Mouse (Mus musculus): Measurements from ENCODE around the gene Cep350. TPM values are rescaled to one million over a fixed set of nuclear protein-coding genes. Genes with fewer than 3 reads are reported as not detected.

Gene Cep350
- polyA plus RNA-seq, 1 experiment from 2014 or later = 13.0 TPM

DNA sequence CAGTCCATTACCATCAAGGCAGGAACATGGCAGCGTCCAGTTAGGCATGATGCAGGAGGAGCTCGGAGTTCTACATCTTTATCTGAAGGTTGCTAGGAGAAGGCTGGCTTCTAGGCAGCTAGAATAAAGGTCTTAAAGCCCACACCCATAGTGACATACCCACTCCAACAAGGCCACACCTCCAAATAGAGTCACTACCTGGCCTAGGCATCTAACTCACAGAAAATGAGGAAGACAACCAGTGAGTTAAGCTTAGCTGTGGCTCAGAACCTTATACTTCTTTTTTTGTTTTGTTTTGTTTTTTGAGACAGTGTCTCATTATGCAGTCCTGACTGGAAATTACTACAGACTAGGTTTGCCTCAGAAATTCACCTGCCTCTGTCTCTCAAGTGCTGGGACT lies 14.6 kb upstream of the Cep350 start:
- H3K4me3 ChIP-seq (replicated peaks) = no peak overlapping the region
- no peaks in the 10 kb centered on the region for H3K4me1 ChIP-seq
- no peak overlapping the region for H3K27ac ChIP-seq (replicated peaks)
- no peaks in the 10 kb centered on the region for H3K36me3 ChIP-seq
- no peak overlapping the region for H3K9ac ChIP-seq
- ATAC-seq (ENCODE audit: insufficient number of reproducible peaks, low FRiP score, low TSS enrichment, low read depth) = no peak
- no peaks in the 10 kb centered on the region for H3K9me3 ChIP-seq (replicated peaks)
- H3K27me3 ChIP-seq = no peaks in the 10 kb centered on the region
- WGBS = 85% methylated on average over 2 of the region's 2 CpGs
- H3K4me2 ChIP-seq (replicated peaks) = no peak overlapping the region

DNA sequence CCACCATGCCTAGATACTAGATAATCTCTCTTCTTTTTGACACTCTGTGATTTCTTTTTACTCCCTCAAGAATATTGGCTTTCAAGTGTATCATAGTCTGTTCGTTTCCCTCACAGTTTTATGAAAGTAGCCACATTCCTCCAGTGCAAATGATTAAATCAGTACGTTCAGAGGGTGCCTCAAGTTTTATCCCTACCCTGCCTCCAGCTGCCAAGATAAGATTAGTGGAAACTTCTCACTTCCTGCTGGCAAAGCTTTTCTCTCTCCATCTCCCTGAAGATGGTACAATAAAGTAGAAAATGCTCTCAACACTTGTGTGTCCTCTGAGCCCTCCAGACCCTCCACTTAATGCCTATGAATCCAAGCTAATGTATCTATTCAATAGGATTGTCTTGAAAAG lies 1.9 kb upstream of the Cep350 start:
- 39% methylated on average over 2 of the region's 2 CpGs for WGBS
- Histone ChIP-seq H3K27ac (replicated peaks) (no peak overlapping the region), H3K9me3 (replicated peaks) (no peaks in the 10 kb centered on the region), H3K27me3 (no peaks in the 10 kb centered on the region), H3K9ac (no peak overlapping the region), H3K4me3 (replicated peaks) (no peak overlapping the region), H3K4me2 (replicated peaks) (no peak overlapping the region), H3K36me3 (no peaks in the 10 kb centered on the region), H3K4me1 (peaks cover 4% of the 10 kb centered on the region)
- no peak for ATAC-seq (ENCODE audit: insufficient number of reproducible peaks, low FRiP score, low TSS enrichment, low read depth)

DNA sequence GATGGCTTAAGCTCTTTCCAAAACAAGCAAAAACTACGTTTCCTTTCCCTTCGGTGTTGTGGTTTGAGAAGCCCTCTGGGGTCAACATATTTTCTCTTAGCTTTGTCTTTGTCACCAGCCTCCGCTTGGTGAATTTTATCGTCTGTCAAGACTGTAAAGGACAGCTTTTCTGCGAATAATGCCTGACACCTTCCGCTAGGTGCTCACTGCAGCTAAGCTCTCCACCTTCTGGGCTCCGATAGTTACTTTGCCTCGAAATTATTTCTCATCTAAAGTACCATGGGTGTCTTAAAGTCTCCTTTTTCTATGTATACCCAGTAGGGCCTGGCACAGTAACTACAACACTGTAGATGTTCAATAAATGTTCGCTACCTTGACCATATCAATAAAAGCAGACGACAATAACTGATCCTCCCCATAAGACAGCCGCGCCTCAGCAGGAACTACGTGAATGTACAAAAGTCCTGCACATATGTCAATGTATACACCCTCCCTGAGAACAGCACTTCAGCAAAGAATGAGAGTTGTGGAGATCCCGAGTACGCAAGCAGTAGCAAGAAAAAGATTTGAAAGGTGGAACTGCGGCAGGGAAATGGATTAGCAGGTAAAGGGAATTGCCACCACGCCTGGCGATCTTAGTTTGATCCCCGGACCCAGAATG lies 794 bp upstream of the Cep350 start:
- Histone ChIP-seq H3K27me3 (no peaks in the 10 kb centered on the region), H3K27ac (replicated peaks) (peak overlapping the region; percentile 92), H3K9me3 (replicated peaks) (no peaks in the 10 kb centered on the region), H3K36me3 (no peaks in the 10 kb centered on the region), H3K4me2 (replicated peaks) (peak overlapping the region; percentile 68), H3K9ac (peak overlapping the region; percentile 55), H3K4me1 (peaks cover 4% of the 10 kb centered on the region), H3K4me3 (replicated peaks) (peak overlapping the region; percentile 99)
- no peak for ATAC-seq (ENCODE audit: insufficient number of reproducible peaks, low FRiP score, low TSS enrichment, low read depth)
- 5% methylated on average over 19 of the region's 19 CpGs for WGBS

DNA sequence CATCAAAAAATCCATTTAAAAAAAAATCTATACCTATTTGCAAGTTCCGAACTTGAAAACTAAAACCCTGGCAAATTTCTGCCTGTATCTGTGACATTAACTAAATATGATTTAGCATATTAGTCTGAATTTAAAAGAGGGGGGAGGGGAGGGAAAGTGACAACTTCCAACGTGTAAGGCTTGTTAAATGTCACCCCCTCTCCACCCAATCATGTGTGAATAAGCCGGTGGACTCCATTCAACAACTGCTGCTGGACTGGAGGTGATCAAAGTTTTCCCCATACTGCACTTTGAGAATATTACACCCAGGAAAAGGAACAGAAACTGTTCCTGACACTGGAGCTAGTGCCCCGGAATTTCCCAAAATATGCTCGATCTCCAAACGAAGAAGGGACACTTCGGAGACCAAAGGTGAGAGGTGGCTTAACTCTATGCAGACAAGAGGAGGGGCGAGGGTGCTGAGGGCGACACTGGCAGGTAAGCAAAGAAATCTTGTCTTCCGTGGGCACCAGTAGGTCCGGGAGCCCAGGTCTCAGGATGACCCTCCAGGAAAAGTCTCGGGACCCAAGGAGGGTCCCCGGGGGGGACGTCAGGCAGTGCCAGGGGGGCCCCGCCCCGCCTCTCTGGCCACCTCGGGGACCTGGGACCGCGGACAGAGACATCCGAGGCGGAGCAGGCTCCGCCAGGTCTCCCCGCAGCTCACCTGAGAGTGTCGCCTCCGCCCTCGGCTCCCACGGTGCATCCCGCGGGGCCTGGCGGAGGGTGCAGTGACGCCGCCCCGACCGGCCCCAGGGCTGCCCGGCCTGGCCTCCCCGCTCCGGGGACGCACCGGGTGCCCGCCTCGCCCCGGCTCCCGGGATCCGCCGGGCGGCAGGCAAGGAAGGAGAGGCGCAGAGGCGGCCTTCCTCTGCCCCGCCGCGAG lies 648 bp downstream of the Cep350 start:
- peak; percentile 56; the same call in 1 of the 2 replicates for ATAC-seq (ENCODE audit: insufficient number of reproducible peaks, low FRiP score, low TSS enrichment, low read depth)
- H3K27me3 ChIP-seq = no peaks in the 10 kb centered on the region

DNA sequence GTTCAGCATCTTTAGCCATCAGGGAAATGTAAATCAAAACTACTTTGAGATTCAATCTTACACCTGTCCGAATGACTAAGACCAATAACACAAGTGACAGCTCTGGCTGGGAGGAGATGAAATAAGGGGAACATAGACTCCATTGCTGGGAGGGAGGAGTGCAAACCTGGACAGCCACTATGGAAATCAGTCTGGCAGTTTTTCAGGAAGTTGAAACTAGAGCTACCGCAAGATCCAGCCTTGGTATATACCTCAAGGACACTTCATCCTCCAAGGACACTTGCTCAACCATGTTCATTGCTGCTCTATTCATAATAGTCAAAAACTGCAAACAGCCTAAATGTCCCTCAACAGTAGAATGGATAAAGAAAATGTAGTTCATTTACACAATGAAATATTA lies 23.9 kb downstream of the Cep350 start:
- Histone ChIP-seq H3K9ac (no peak overlapping the region), H3K27me3 (no peaks in the 10 kb centered on the region), H3K27ac (replicated peaks) (no peak overlapping the region), H3K4me2 (replicated peaks) (no peak overlapping the region), H3K4me3 (replicated peaks) (no peak overlapping the region), H3K36me3 (peaks cover 62% of the 10 kb centered on the region), H3K9me3 (replicated peaks) (no peaks in the 10 kb centered on the region; the same call in 1 of the 2 replicates), H3K4me1 (no peaks in the 10 kb centered on the region)
- no peak for ATAC-seq (ENCODE audit: insufficient number of reproducible peaks, low FRiP score, low TSS enrichment, low read depth)
- WGBS = 86% methylated on average over 2 of the region's 2 CpGs

More for the DNA sequence above, 648 bp downstream of the Cep350 start:
- Histone ChIP-seq H3K27ac (replicated peaks) (peak overlapping the region; percentile 94), H3K4me1 (peaks cover 4% of the 10 kb centered on the region), H3K9me3 (replicated peaks) (no peaks in the 10 kb centered on the region), H3K9ac (peak overlapping the region; percentile 99), H3K36me3 (no peaks in the 10 kb centered on the region), H3K4me3 (replicated peaks) (peak overlapping the region; percentile 99), H3K4me2 (replicated peaks) (peak overlapping the region; percentile 68)
- 1% methylated on average over 49 of the region's 51 CpGs for WGBS

DNA sequence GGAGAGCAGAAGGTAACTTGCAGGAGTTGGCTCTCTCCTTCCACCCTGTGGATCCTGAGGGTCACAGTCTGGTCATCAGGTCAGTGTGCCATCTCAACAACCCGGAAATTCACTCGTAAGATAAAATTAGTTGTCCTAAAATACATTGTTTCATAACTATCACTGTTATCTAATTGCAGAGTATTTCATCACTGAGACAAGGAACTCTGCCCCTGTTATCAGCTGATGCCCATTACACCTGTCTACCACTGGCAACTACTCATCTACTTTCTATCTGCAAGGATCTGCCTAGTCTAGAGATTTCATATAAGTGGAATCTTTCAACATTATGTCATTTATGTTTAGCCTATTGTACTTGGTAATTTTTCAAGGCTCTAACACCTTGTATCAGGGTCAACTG lies 28.7 kb downstream of the Cep350 start:
- no peak overlapping the region for H3K4me2 ChIP-seq (replicated peaks)
- no peaks in the 10 kb centered on the region; the same call in 1 of the 2 replicates for H3K9me3 ChIP-seq (replicated peaks)
- no peaks in the 10 kb centered on the region for H3K4me1 ChIP-seq
- no peak overlapping the region for H3K9ac ChIP-seq
- WGBS = 85% methylated on average over 2 of the region's 2 CpGs
- H3K36me3 ChIP-seq = peaks cover 50% of the 10 kb centered on the region
- H3K27me3 ChIP-seq = no peaks in the 10 kb centered on the region
- H3K27ac ChIP-seq (replicated peaks) = no peak overlapping the region
- ATAC-seq (ENCODE audit: insufficient number of reproducible peaks, low FRiP score, low TSS enrichment, low read depth) = no peak
- H3K4me3 ChIP-seq (replicated peaks) = no peak overlapping the region

DNA sequence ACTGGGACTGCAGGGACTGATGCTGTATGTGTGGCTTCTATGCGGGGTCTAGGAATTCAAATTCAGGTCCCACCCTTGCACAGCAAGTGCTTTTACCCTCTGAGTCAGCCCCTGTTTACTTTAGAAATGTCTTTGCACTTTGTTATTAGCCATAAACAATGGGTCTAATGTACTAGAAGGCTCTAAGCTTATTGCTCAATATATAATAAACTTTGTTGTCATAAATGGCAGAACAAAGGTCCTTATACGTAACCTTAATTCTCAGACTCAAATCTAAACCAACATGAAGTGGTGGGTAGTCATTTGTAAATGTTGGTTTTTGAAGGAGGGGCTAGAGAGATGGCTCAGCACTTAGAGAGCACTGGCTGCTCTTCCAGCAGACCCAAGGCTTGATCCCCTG lies 35.6 kb downstream of the Cep350 start:
- WGBS = 89% methylated on average over 2 of the region's 2 CpGs
- no peak overlapping the region for H3K4me3 ChIP-seq (replicated peaks)
- no peak overlapping the region for H3K4me2 ChIP-seq (replicated peaks)
- no peak overlapping the region for H3K9ac ChIP-seq
- H3K9me3 ChIP-seq (replicated peaks) = no peaks in the 10 kb centered on the region
- H3K36me3 ChIP-seq = peaks cover 52% of the 10 kb centered on the region
- no peaks in the 10 kb centered on the region for H3K27me3 ChIP-seq
- ATAC-seq (ENCODE audit: insufficient number of reproducible peaks, low FRiP score, low TSS enrichment, low read depth) = no peak
- H3K27ac ChIP-seq (replicated peaks) = no peak overlapping the region
- no peaks in the 10 kb centered on the region for H3K4me1 ChIP-seq

DNA sequence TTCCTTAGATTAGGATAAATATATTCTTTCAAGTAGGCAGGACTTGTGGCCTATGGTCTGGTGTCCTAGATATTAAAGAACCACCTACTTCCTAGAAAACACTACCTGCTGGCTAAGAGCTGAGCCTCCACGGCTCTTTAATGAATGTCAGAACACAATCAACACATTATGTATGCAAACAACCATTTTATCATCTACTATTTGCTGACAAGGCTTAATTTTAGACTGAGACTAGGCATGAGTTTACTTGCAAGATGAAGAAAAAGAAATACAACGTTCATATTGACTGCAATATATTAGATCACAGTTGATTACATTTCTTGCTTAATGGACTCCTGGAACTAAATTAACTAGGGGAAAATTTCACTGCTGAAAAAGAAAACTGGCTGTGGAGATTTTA lies 38.4 kb downstream of the Cep350 start:
- H3K9ac ChIP-seq = no peak overlapping the region
- no peaks in the 10 kb centered on the region for H3K9me3 ChIP-seq (replicated peaks)
- no peak for ATAC-seq (ENCODE audit: insufficient number of reproducible peaks, low FRiP score, low TSS enrichment, low read depth)
- 79% methylated on average over 2 of the region's 2 CpGs for WGBS
- no peak overlapping the region for H3K4me2 ChIP-seq (replicated peaks)
- no peaks in the 10 kb centered on the region for H3K4me1 ChIP-seq
- peaks cover 53% of the 10 kb centered on the region for H3K36me3 ChIP-seq
- H3K27me3 ChIP-seq = no peaks in the 10 kb centered on the region
- H3K4me3 ChIP-seq (replicated peaks) = no peak overlapping the region
- H3K27ac ChIP-seq (replicated peaks) = no peak overlapping the region

DNA sequence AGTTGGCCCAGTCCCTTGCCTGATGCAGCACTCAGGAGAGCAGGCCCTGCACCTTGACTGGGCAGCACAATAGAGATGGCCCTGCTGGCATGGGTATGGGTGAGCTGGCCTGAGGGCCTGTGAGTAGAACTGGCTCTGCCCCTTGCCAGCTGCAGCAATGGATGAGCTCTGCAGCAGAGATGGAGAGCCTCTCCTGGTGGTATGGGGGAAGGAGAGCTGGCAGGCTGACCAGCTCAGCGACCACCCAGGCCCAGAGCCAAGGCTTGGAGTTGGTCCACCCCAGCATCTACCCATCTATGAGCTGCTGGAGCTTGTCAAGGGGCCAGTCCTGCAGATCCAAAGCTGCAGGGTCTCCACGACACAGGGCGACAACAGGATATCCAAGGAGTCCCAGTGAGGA lies 69.5 kb downstream of the Cep350 start:
- Histone ChIP-seq H3K27me3 (no peaks in the 10 kb centered on the region), H3K9me3 (replicated peaks) (no peaks in the 10 kb centered on the region), H3K36me3 (peaks cover 72% of the 10 kb centered on the region), H3K9ac (no peak overlapping the region), H3K4me1 (no peaks in the 10 kb centered on the region), H3K4me3 (replicated peaks) (no peak overlapping the region), H3K4me2 (replicated peaks) (no peak overlapping the region), H3K27ac (replicated peaks) (no peak overlapping the region)
- ATAC-seq (ENCODE audit: insufficient number of reproducible peaks, low FRiP score, low TSS enrichment, low read depth) = no peak
- 92% methylated on average over 3 of the region's 3 CpGs for WGBS

DNA sequence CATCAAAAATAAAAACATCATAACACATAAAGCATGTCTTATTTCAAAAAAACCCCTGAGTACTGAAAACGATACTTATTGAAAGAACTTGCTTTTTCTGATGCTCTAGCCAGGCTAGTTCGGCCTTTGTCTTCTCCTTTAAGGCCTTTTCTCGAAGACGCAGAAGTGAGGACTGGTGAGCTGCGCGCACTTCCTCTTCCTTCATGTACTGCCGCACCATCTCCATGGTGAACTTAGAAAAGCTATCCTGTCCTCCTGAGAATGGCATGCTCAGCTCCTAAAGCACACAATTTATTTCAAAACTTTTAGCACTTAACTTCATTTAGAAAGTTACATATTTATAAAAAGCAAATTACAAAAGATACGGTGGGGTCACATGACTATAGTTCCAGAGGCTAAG lies 71.7 kb downstream of the Cep350 start:
- no peaks in the 10 kb centered on the region for H3K9me3 ChIP-seq (replicated peaks)
- H3K36me3 ChIP-seq = peaks cover 74% of the 10 kb centered on the region
- 94% methylated on average over 8 of the region's 8 CpGs for WGBS

DNA sequence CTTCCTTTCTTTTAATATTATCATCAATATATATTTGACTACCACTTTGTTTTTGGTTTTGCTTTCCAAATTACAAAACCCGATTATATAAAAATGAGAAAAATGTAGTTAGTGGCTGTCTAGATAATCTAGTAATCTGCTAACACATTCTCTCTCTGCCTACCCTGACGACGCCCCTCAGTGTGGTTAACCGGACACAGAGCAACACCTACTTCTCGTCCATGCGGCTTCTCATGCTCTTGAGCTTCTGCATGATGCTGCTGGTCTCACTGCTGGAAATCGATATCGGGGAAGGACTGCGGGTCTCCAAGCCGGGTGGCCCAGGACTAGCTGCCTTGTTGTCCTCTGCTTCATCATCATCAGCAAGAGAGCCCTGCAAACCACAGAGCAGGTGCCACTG lies 78.7 kb downstream of the Cep350 start:
- no peak for ATAC-seq (ENCODE audit: insufficient number of reproducible peaks, low FRiP score, low TSS enrichment, low read depth)
- Histone ChIP-seq H3K9ac (no peak overlapping the region), H3K4me3 (replicated peaks) (no peak overlapping the region), H3K4me1 (no peaks in the 10 kb centered on the region), H3K27ac (replicated peaks) (no peak overlapping the region), H3K9me3 (replicated peaks) (no peaks in the 10 kb centered on the region), H3K4me2 (replicated peaks) (no peak overlapping the region), H3K27me3 (no peaks in the 10 kb centered on the region), H3K36me3 (peaks cover 75% of the 10 kb centered on the region)
- WGBS = 95% methylated on average over 10 of the region's 10 CpGs

More for the DNA sequence above, 71.7 kb downstream of the Cep350 start:
- Histone ChIP-seq H3K4me2 (replicated peaks) (no peak overlapping the region), H3K27me3 (no peaks in the 10 kb centered on the region), H3K9ac (no peak overlapping the region), H3K4me3 (replicated peaks) (no peak overlapping the region), H3K27ac (replicated peaks) (no peak overlapping the region), H3K4me1 (no peaks in the 10 kb centered on the region)
- no peak for ATAC-seq (ENCODE audit: insufficient number of reproducible peaks, low FRiP score, low TSS enrichment, low read depth)

All from embryonic facial prominence, embryonic 15.5 days (tissue).